Mouse (Mus musculus): Measurements from ENCODE around the gene Nfia.

The Nfia gene

GRCm38 (mm10) chr4:97948250-97948649 is 175.7 kb downstream of the Nfia start:
- DNase-seq (ENCODE audit: low spot score) = no peak

GRCm38 (mm10) chr4:97950341-97951071 is 178.0 kb downstream of the Nfia start:
- DNase-seq (ENCODE audit: low spot score) = no peak

GRCm38 (mm10) chr4:97953886-97954285 is 181.4 kb downstream of the Nfia start:
- DNase-seq (ENCODE audit: low spot score) = no peak

GRCm38 (mm10) chr4:97958121-97958520 is 185.6 kb downstream of the Nfia start:
- DNase-seq (ENCODE audit: low spot score) = no peak

- no peak for DNase-seq (ENCODE audit: low spot score)
Observed at GRCm38 (mm10) chr4:97962856-97963255, 190.3 kb downstream of the Nfia start.

GRCm38 (mm10) chr4:97963951-97964350 is 191.4 kb downstream of the Nfia start:
- no peak for DNase-seq (ENCODE audit: low spot score)

- DNase-seq (ENCODE audit: low spot score) = no peak
Observed at GRCm38 (mm10) chr4:97968786-97969348, 196.3 kb downstream of the Nfia start.

GRCm38 (mm10) chr4:97973064-97973463 is 200.5 kb downstream of the Nfia start:
- no peak for DNase-seq (ENCODE audit: low spot score)

- peak; percentile 73 for DNase-seq (ENCODE audit: low spot score)
Observed at GRCm38 (mm10) chr4:97974037-97974436, 201.5 kb downstream of the Nfia start.

GRCm38 (mm10) chr4:97976891-97977290 is 204.4 kb downstream of the Nfia start:
- no peak for DNase-seq (ENCODE audit: low spot score)

- DNase-seq (ENCODE audit: low spot score) = no peak
Observed at GRCm38 (mm10) chr4:97984361-97984760, 211.8 kb downstream of the Nfia start.

- DNase-seq (ENCODE audit: low spot score) = no peak
Observed at GRCm38 (mm10) chr4:97986056-97986734, 213.7 kb downstream of the Nfia start.

GRCm38 (mm10) chr4:97986735-97987075 is 214.2 kb downstream of the Nfia start:
- DNase-seq (ENCODE audit: low spot score) = no peak

- no peak for DNase-seq (ENCODE audit: low spot score)
Observed at GRCm38 (mm10) chr4:97988703-97989102, 216.2 kb downstream of the Nfia start.

- DNase-seq (ENCODE audit: low spot score) = peak; percentile 53
Observed at GRCm38 (mm10) chr4:97990431-97990830, 217.9 kb downstream of the Nfia start.

GRCm38 (mm10) chr4:97991395-97991794 is 218.9 kb downstream of the Nfia start:
- DNase-seq (ENCODE audit: low spot score) = no peak

- no peak for DNase-seq (ENCODE audit: low spot score)
Observed at GRCm38 (mm10) chr4:97991880-97992279, 219.3 kb downstream of the Nfia start.

- no peak for DNase-seq (ENCODE audit: low spot score)
Observed at GRCm38 (mm10) chr4:97995911-97996712, 223.6 kb downstream of the Nfia start.

- no peak for DNase-seq (ENCODE audit: low spot score)
Observed at GRCm38 (mm10) chr4:97997151-97997817, 224.8 kb downstream of the Nfia start.

- DNase-seq (ENCODE audit: low spot score) = no peak
Observed at GRCm38 (mm10) chr4:98002206-98002605, 229.7 kb downstream of the Nfia start.

- peak; percentile 72 for DNase-seq (ENCODE audit: low spot score)
Observed at GRCm38 (mm10) chr4:98003323-98004107, 231.0 kb downstream of the Nfia start.
